Mouse (Mus musculus) midbrain, embryonic 15.5 days (tissue): ENCODE results near the gene Shisal1. TPM values are rescaled to one million over a fixed set of nuclear protein-coding genes. Genes with fewer than 3 reads are reported as not detected.

Experiments used
- ATAC-seq: fragments of 200-750 bp; cut with Nextera tagmentation; replicated peaks from 2 replicates; pipeline ENCODE4 v1.8.0; 2017; ENCODE audit warnings: moderate TSS enrichment
- H3K27ac ChIP-seq: fragments of 300-500 bp; sonication (generic); 2 replicates; pipeline ENCODE4 v1.5.1; 2015; ENCODE audit warnings: mild to moderate bottlenecking, inconsistent platforms
- H3K27me3 ChIP-seq: fragments of 300-500 bp; sonication (generic); replicated peaks from 2 replicates; pipeline ENCODE4 v1.6.1; 2015; ENCODE audit warnings: inconsistent platforms
- H3K36me3 ChIP-seq: fragments of 300-500 bp; sonication (generic); replicated peaks from 2 replicates; pipeline ENCODE4 v1.6.1; 2015; ENCODE audit warnings: inconsistent platforms
- H3K4me1 ChIP-seq: fragments of 300-500 bp; sonication (generic); 2 replicates; pipeline ENCODE4 v1.6.1; 2015; ENCODE audit warnings: inconsistent platforms
- H3K4me2 ChIP-seq: fragments of 300-500 bp; sonication (generic); 2 replicates; pipeline ENCODE4 v1.6.1; 2015; ENCODE audit warnings: inconsistent platforms, mild to moderate bottlenecking, moderate library complexity
- H3K4me3 ChIP-seq: fragments of 300-500 bp; sonication (generic); 2 replicates; pipeline ENCODE4 v1.5.1; 2015; ENCODE audit warnings: mild to moderate bottlenecking, inconsistent platforms
- H3K9ac ChIP-seq: fragments of 300-500 bp; sonication (generic); 2 replicates; pipeline ENCODE4 v1.6.1; 2015; ENCODE audit warnings: mild to moderate bottlenecking, inconsistent platforms
- H3K9me3 ChIP-seq: fragments of 300-500 bp; sonication (generic); 2 replicates; pipeline ENCODE4 v1.6.1; 2016; ENCODE audit warnings: inconsistent platforms
- WGBS: fragments of 180-500 bp; shearing (Covaris S2); methylation state at CpG from one replicate; pipeline ENCODE4 v1.1.7; 2015; ENCODE audit warnings: mixed read lengths; 5-methylcytosine and 5-hydroxymethylcytosine counted together
- polyA plus RNA-seq: library from polyadenylated mRNA; unstranded; fragments of >200 nt; fragmentation: Nextera tagmentation; extraction: Ambion mirVana; gene quantifications from 2 replicates; pipeline ENCODE4 v1.2.1, GENCODE M21; 2015

Shisal1 gene
- polyA plus RNA-seq, 1 experiment from 2014 or later = 21.2 TPM

DNA sequence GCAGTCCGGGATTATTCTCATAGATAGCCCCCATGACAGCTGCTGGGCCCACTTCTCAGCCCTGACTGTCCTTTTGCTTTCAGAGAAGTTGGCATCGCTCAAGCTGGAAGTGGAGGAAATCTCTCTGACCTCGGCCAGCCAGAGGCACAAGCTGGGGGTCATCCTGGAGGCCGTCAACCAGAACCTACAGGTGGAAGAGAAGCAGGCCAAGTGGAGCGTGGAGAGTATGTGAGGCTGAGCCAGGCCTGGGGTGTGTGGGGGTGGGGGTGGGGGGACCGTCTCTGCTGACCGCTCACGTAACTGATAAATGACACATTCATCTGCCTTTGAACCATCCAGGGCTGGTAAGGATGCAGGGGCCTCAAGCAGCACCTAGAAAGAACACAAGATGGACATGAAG, 117.0 kb downstream of the Shisal1 start:
- Histone ChIP-seq H3K9me3 (no peaks in the 10 kb centered on the region), H3K27ac (no peak overlapping the region), H3K9ac (no peak overlapping the region), H3K4me3 (no peak overlapping the region), H3K4me2 (no peak overlapping the region), H3K27me3 (no peaks in the 10 kb centered on the region), H3K36me3 (no peaks in the 10 kb centered on the region), H3K4me1 (peaks cover 3% of the 10 kb centered on the region; the same call in 1 of the 2 replicates)
- no peak for ATAC-seq
- WGBS = 86% methylated on average over 8 of the region's 8 CpGs

Other genes with a start within 250 kb of the Shisal1 start
- 4.2 and 5.4 TPM in 2 replicates for gene Parvb, start 215.1 kb downstream of the Shisal1 start, polyA plus RNA-seq
- gene Parvg, start 123.1 kb downstream of the Shisal1 start, polyA plus RNA-seq = 0.86 and 0.89 TPM in 2 replicates
- gene Rtl6, start 110.7 kb upstream of the Shisal1 start, polyA plus RNA-seq = 77.6 and 78.9 TPM in 2 replicates
- 27.5 and 27.7 TPM in 2 replicates for gene Prr5, start 222.5 kb upstream of the Shisal1 start, polyA plus RNA-seq